Mouse (Mus musculus) megakaryocyte-erythroid progenitor cell, adult 5-6 weeks (primary cell): ENCODE measurements at regions not wholly inside any gene's neighbourhood (a gene's known extent, or its start where the extent isn't known, plus 50 kb on each side); places are given as distances from the start of the nearest gene placed in this dataset.
"Not testable (repeated sequence)": the region's sequence is repeated elsewhere in the genome, so short reads cannot be mapped to it uniquely, and the experiment has no call there.

Experiments used
- ATAC-seq: replicated peaks from 2 replicates; pipeline ENCODE4 v1.8.0; 2016; ENCODE audit warnings: mild to moderate bottlenecking, inconsistent platforms; ENCODE audit not compliant: severe bottlenecking, poor library complexity, low FRiP score, low TSS enrichment

GRCm38 (mm10) chr12:45599443-45599842, 524.9 kb upstream of the Stxbp6 start:
- no peak for ATAC-seq

GRCm38 (mm10) chr12:45597904-45598570, 523.5 kb upstream of the Stxbp6 start:
- ATAC-seq: no peak

- no peak for ATAC-seq
Observed at GRCm38 (mm10) chr12:45594689-45595088, 520.2 kb upstream of the Stxbp6 start.

- no peak for ATAC-seq
Observed at GRCm38 (mm10) chr12:45590191-45590590, 515.7 kb upstream of the Stxbp6 start.

GRCm38 (mm10) chr12:45585763-45586162, 511.3 kb upstream of the Stxbp6 start:
- ATAC-seq: no peak

- ATAC-seq: no peak
Observed at GRCm38 (mm10) chr12:45563325-45564030, 489.0 kb upstream of the Stxbp6 start.

GRCm38 (mm10) chr12:45562637-45563220, 488.2 kb upstream of the Stxbp6 start:
- no peak for ATAC-seq

GRCm38 (mm10) chr12:45561889-45562288, 487.4 kb upstream of the Stxbp6 start:
- ATAC-seq: no peak

- no peak for ATAC-seq
Observed at GRCm38 (mm10) chr12:45561362-45561761, 486.9 kb upstream of the Stxbp6 start.

GRCm38 (mm10) chr12:45549906-45550305, 475.4 kb upstream of the Stxbp6 start:
- ATAC-seq: not testable (repeated sequence)

GRCm38 (mm10) chr12:45519554-45519953, 445.0 kb upstream of the Stxbp6 start:
- no peak for ATAC-seq

GRCm38 (mm10) chr12:45514459-45514858, 439.9 kb upstream of the Stxbp6 start:
- no peak for ATAC-seq

- ATAC-seq: no peak
Observed at GRCm38 (mm10) chr12:45507400-45507982, 433.0 kb upstream of the Stxbp6 start.

GRCm38 (mm10) chr12:45499834-45500233, 425.3 kb upstream of the Stxbp6 start:
- ATAC-seq: no peak

GRCm38 (mm10) chr12:45498230-45498629, 423.7 kb upstream of the Stxbp6 start:
- ATAC-seq: no peak

- ATAC-seq: no peak
Observed at GRCm38 (mm10) chr12:45489029-45489428, 414.5 kb upstream of the Stxbp6 start.

GRCm38 (mm10) chr12:45476881-45477280, 402.4 kb upstream of the Stxbp6 start:
- no peak for ATAC-seq

GRCm38 (mm10) chr12:45468093-45468492, 393.6 kb upstream of the Stxbp6 start:
- ATAC-seq: no peak

- ATAC-seq: no peak
Observed at GRCm38 (mm10) chr12:45467058-45467457, 392.5 kb upstream of the Stxbp6 start.

GRCm38 (mm10) chr12:45466066-45466465, 391.6 kb upstream of the Stxbp6 start:
- ATAC-seq: no peak
